Mouse (Mus musculus): ENCODE measurements around the gene Kdm4a. TPM values are rescaled to one million over a fixed set of nuclear protein-coding genes. Genes with fewer than 3 reads are reported as not detected.

Kdm4a gene
- total RNA-seq (2021), result 10 to 100 TPM; 56.5 to 66.7 TPM
- long read RNA-seq, partial matches to known transcripts, result 3 of 3 reads
- long read RNA-seq, other reads (novel, unspliced or antisense), result 0 of 3 reads

- peak; percentile 84 to 91 for DNase-seq (ENCODE audit: low spot score in 2 of 2)
Measured at GRCm38 (mm10) chr4:118179467-118180300, at the start of gene Kdm4a. Kdm4a (minus strand) TSS chr4:118180043.

- no peak for DNase-seq (ENCODE audit: low spot score in 2 of 2)
Measured at GRCm38 (mm10) chr4:118229035-118229770, 49.4 kb upstream of the Kdm4a start.

DNA sequence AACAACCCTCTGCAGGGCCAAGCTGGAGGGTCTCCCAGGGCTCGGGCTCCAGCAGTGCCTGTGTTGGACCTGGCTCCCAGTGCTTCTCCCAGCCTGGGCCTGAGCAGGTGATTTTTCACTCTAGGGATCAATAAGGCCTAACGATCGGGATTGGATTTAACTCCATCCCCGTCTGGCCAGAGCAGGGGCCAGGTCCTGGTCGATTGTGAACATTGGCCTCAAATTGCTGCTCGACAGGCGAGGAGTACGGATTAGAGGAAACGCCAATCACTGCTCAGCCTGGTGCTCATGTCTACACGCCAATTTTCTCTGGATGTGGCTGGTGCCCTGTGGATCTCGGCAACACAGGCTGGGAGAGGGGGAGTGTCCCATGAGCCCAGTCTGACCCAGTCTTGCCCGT is 47.6 kb upstream of the Kdm4a start:
- no peak for DNase-seq (ENCODE audit: low spot score in 2 of 2)

GRCm38 (mm10) chr4:118221261-118221660 is 41.4 kb upstream of the Kdm4a start:
- DNase-seq (ENCODE audit: low spot score in 2 of 2), result no peak

- no peak for DNase-seq (ENCODE audit: low spot score in 2 of 2)
Measured at GRCm38 (mm10) chr4:118220756-118221155, 40.9 kb upstream of the Kdm4a start.

- no peak for DNase-seq (ENCODE audit: low spot score in 2 of 2)
Measured at GRCm38 (mm10) chr4:118219487-118219886, 39.6 kb upstream of the Kdm4a start.

- no peak for DNase-seq (ENCODE audit: low spot score in 2 of 2)
Measured at GRCm38 (mm10) chr4:118218521-118218920, 38.7 kb upstream of the Kdm4a start.

GRCm38 (mm10) chr4:118216726-118217595 is 37.1 kb upstream of the Kdm4a start:
- DNase-seq (ENCODE audit: low spot score in 2 of 2), result peak; percentile 72 to 80

GRCm38 (mm10) chr4:118214891-118215290 is 35.0 kb upstream of the Kdm4a start:
- DNase-seq (ENCODE audit: low spot score in 2 of 2), result no peak

DNA sequence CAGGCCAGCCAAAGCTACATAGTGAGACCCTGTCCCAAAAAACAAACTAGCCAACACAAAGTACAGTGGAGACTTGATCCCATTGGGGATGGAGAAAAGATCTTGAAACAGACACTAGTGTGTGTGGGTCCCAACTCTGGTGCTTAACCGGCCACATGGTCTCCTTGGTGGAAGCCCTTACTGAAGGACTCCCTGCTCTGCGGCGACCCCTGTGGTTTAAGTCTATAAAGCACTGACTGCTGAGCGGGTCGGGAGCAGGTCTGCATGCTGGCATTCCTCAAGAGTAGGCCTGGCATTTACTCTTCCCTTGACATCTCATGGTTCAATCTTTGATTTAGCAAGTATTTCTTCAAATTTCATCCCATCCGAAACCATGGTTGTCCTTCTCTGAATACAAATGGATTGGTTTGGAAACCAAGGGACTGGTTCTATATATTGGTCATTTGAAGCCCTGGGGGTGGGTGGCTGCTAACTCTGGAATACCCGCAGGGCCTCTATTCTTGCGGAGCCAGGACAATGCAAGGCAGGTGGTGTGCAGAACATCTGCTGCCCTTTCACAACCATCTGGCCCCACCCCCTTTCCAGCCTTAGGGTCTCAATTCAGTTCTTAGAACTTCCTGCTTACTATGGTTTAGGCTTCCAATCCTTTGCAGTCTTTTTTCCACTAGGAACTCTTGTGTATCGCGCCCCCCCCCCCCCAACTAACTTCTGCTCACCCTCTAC is 27.2 kb upstream of the Kdm4a start:
- no peak for DNase-seq (ENCODE audit: low spot score in 2 of 2)

DNA sequence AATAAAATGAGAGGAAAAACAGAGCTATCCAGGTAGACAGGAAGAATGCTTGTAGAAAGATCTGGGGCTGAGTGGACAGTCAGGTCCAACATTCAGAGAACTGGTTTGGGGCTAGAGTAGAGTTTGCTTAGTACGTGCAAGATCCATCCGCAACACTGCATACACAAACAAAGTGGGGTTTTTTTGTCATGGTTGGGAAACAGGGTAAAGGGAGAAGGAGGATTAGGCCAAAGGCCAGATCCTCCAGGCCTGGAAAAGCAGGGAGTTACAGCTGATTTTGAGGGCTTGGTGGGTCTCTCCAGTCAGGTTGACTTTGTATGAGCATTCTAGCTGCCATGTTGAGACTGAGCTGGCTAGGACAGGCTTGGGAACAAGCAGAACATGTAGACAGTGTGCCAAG is 26.1 kb upstream of the Kdm4a start:
- no peak for DNase-seq (ENCODE audit: low spot score in 2 of 2)

DNA sequence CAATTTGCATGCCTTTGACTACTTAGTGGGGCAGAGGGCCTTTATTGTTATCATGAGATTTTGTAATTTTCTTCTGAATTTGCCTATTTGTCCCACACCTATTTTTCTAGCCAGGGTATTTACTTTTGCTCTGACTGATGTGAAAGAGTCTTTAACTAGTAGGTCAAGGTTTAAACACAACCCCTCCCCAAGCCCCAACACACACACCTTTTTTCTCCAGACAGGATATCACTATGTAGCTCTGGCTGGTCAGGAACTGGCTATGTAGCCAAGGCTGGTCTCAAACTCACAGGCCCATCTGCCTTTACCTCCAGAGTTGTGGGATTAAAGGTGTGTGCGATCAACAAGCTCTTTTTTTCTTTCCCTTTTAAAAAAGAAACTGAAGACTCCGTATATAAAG is 19.2 kb upstream of the Kdm4a start:
- DNase-seq (ENCODE audit: low spot score in 2 of 2), result no peak

DNA sequence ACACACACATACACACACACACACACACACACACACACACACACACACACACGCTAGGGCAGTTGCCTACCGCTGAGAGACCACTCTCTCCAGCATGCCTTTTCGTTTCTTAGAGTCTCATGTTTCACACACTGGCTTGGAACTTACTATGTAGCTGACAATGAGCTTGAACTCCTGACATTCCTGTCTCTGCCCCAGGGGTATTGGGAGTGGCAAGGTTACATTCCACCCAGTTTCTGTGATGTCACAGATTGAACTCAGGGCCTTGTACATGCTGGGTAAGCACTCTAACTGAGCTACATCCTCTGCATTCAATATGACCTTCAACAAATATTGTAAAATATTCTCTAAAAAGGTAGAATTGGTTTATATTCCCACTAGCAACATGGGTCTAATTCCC is 18.8 kb upstream of the Kdm4a start:
- no peak for DNase-seq (ENCODE audit: low spot score in 2 of 2)

- no peak for DNase-seq (ENCODE audit: low spot score in 2 of 2)
Measured at GRCm38 (mm10) chr4:118196185-118196584, 16.3 kb upstream of the Kdm4a start.

- DNase-seq (ENCODE audit: low spot score in 2 of 2), result no peak
Measured at GRCm38 (mm10) chr4:118180301-118181080, 648 bp upstream of the Kdm4a start.

- DNase-seq (ENCODE audit: low spot score in 2 of 2), result no peak
Measured at GRCm38 (mm10) chr4:118178952-118179466, 834 bp downstream of the Kdm4a start.

GRCm38 (mm10) chr4:118172461-118172860 is 7.4 kb downstream of the Kdm4a start:
- DNase-seq (ENCODE audit: low spot score in 2 of 2), result no peak

DNA sequence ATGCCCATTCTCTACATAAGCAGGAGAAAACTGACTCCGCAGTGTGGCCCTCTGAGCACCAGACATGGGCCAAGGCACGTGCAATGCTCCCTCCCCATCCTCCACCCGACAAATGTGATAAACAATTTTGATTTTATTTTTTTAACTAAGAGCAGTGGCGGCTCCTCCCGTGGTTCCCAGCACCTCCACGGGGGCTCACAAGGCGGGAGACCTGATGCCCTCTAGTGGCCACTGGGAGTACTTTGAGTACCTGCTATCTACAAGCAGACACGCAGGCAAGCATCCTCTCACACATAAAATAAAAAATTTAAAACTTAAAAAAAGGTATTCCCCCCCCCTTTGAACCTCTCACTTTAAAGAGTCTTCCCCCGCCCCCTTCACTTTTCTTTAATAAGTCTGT is 8.8 kb downstream of the Kdm4a start:
- no peak for DNase-seq (ENCODE audit: low spot score in 2 of 2)

DNA sequence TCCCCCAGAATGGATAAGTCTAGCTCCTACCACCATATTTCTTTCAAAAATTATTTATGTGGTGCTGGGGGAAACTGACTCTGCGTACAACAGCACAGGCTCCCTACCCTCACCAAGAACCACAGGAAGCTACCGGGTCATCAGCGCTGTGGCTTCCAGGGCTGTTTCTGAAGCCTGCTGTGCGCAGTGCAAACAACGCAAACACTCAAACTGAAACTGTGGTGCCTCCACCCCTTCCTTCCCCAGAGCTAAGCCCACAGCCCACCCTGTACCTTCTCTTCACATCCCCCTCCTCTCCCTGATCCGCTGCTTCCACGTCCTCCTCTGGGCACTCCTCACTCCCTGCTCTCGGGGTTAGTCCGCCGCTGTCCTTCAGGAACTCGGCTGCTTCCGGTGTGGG is 17.7 kb downstream of the Kdm4a start:
- no peak for DNase-seq (ENCODE audit: low spot score in 2 of 2)

DNA sequence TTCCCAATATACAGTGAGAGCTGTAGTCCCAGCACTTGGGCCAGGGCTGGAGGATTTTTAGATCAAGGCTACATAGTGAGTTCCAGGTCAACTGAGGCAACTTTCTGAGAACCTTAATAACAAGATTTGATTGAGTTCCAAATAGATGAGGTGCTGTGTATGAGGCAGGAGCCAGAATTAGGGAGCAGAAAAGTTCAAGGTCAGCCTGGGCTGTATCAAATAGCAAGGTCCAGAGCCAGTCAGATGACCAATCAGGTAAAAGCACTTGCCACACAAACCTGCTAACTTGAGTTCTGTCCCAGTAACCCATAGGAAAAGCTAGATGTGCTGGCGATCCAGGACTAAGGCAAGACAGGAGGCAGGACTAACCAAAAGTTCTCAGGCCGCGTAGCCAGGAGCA is 22.2 kb downstream of the Kdm4a start:
- no peak for DNase-seq (ENCODE audit: low spot score in 2 of 2)

Measured in layer of hippocampus, postnatal 10 days (tissue).